Mouse (Mus musculus) midbrain, embryonic 16.5 days (tissue): ENCODE data around the gene Atp9a. TPM values are rescaled to one million over a fixed set of nuclear protein-coding genes. Genes with fewer than 3 reads are reported as not detected.

Experiments
- ATAC-seq: fragments of 200-750 bp; cut with Nextera tagmentation; 2 replicates; pipeline ENCODE4 v1.8.0; 2017; ENCODE audit warnings: moderate TSS enrichment
- H3K27ac ChIP-seq: fragments of 300-500 bp; sonication (generic); 2 replicates; pipeline ENCODE4 v1.5.1; 2014; ENCODE audit warnings: mild to moderate bottlenecking, low read length, mixed read lengths
- H3K27me3 ChIP-seq: fragments of 300-500 bp; sonication (generic); 2 replicates; pipeline ENCODE4 v1.6.1; 2014; ENCODE audit warnings: low read depth, low read length, mixed read lengths; ENCODE audit not compliant: control insufficient read depth, insufficient read depth
- H3K36me3 ChIP-seq: fragments of 300-500 bp; sonication (generic); 2 replicates; pipeline ENCODE4 v1.6.1; 2014; ENCODE audit warnings: mild to moderate bottlenecking, low read length, moderate library complexity, mixed read lengths; ENCODE audit not compliant: control insufficient read depth, insufficient read depth
- H3K4me1 ChIP-seq: fragments of 300-500 bp; sonication (generic); 2 replicates; pipeline ENCODE4 v1.6.1; 2014; ENCODE audit warnings: mild to moderate bottlenecking, low read length, mixed read lengths; ENCODE audit not compliant: control insufficient read depth, insufficient read depth
- H3K4me2 ChIP-seq: fragments of 300-500 bp; sonication (generic); 2 replicates; pipeline ENCODE4 v1.6.1; 2014; ENCODE audit warnings: mild to moderate bottlenecking, low read length, mixed read lengths
- H3K4me3 ChIP-seq: fragments of 300-500 bp; sonication (generic); 2 replicates; pipeline ENCODE4 v1.5.1; 2014; ENCODE audit warnings: low read depth, mild to moderate bottlenecking, low read length, moderate library complexity, mixed read lengths
- H3K9ac ChIP-seq: fragments of 300-500 bp; sonication (generic); 2 replicates; pipeline ENCODE4 v1.6.1; 2014; ENCODE audit warnings: low read depth, low read length, mixed read lengths
- H3K9me3 ChIP-seq: fragments of 300-500 bp; sonication (generic); replicated peaks from 2 replicates; pipeline ENCODE4 v1.6.1; 2014; ENCODE audit warnings: mild to moderate bottlenecking, low read length, mixed read lengths; ENCODE audit not compliant: control insufficient read depth, poor library complexity, severe bottlenecking
- whole genome bisulfite sequencing: fragments of 180-500 bp; shearing (Covaris S2); extraction: QIAGEN DNeasy Blood & Tissue Kit; methylation state at CpG from one replicate; pipeline ENCODE4 v1.1.7; 2014; 5-methylcytosine and 5-hydroxymethylcytosine counted together
- polyA plus RNA-seq: library from polyadenylated mRNA; unstranded; fragments of >200 nt; fragmentation: Nextera tagmentation; extraction: Ambion mirVana; gene quantifications from 2 replicates; pipeline ENCODE4 v1.2.1, GENCODE M21; 2015

Gene Atp9a
- polyA plus RNA-seq, 1 experiment from 2014 or later = 97.1 TPM

- Histone ChIP-seq H3K27me3 (no peaks in the 10 kb centered on the region), H3K4me1 (peaks cover 3% of the 10 kb centered on the region), H3K4me2 (no peak overlapping the region), H3K36me3 (peaks cover 2% of the 10 kb centered on the region; the same call in 1 of the 2 replicates), H3K27ac (no peak overlapping the region), H3K4me3 (no peak overlapping the region), H3K9ac (no peak overlapping the region), H3K9me3 (no peaks in the 10 kb centered on the region)
- ATAC-seq = no peak
- 67% methylated on average over 20 of the region's 20 CpGs for WGBS
Observed at GRCm38 (mm10) chr2:168627829-168628770, 114.1 kb downstream of the Atp9a start.

- H3K27ac ChIP-seq = peak overlapping the region; percentile 73
- peak; percentile 78 for ATAC-seq
- H3K27me3 ChIP-seq = no peaks in the 10 kb centered on the region
- H3K4me1 ChIP-seq = peaks cover 3% of the 10 kb centered on the region
- H3K4me3 ChIP-seq = no peak overlapping the region
- H3K36me3 ChIP-seq = no peaks in the 10 kb centered on the region
- WGBS = 16% methylated on average over 9 of the region's 9 CpGs
- H3K9me3 ChIP-seq = no peaks in the 10 kb centered on the region
- H3K9ac ChIP-seq = no peak overlapping the region; the same call in 1 of the 2 replicates
- no peak overlapping the region for H3K4me2 ChIP-seq
Observed at GRCm38 (mm10) chr2:168626385-168626784, 115.8 kb downstream of the Atp9a start.

- H3K4me1 ChIP-seq = peaks cover 3% of the 10 kb centered on the region
- no peak overlapping the region for H3K9ac ChIP-seq
- peak overlapping the region; percentile 15 for H3K27ac ChIP-seq
- ATAC-seq = no peak
- H3K4me2 ChIP-seq = no peak overlapping the region
- no peaks in the 10 kb centered on the region for H3K9me3 ChIP-seq
- no peak overlapping the region for H3K4me3 ChIP-seq
- H3K36me3 ChIP-seq = no peaks in the 10 kb centered on the region
- no peaks in the 10 kb centered on the region for H3K27me3 ChIP-seq
- 61% methylated on average over 4 of the region's 4 CpGs for WGBS
Observed at GRCm38 (mm10) chr2:168625091-168625490, 117.1 kb downstream of the Atp9a start.

- H3K4me2 ChIP-seq = no peak overlapping the region
- H3K27ac ChIP-seq = no peak overlapping the region
- no peak overlapping the region for H3K4me3 ChIP-seq
- H3K27me3 ChIP-seq = no peaks in the 10 kb centered on the region
- H3K36me3 ChIP-seq = no peaks in the 10 kb centered on the region
- WGBS = 84% methylated on average over 11 of the region's 11 CpGs
- no peaks in the 10 kb centered on the region for H3K9me3 ChIP-seq
- no peak overlapping the region for H3K9ac ChIP-seq
- ATAC-seq = no peak
- H3K4me1 ChIP-seq = no peaks in the 10 kb centered on the region; the same call in 1 of the 2 replicates
Observed at GRCm38 (mm10) chr2:168621111-168621802, 121.0 kb downstream of the Atp9a start.

- no peak overlapping the region for H3K4me2 ChIP-seq
- H3K27me3 ChIP-seq = no peaks in the 10 kb centered on the region
- no peak overlapping the region for H3K9ac ChIP-seq
- H3K4me3 ChIP-seq = no peak overlapping the region
- H3K9me3 ChIP-seq = no peaks in the 10 kb centered on the region
- WGBS = 75% methylated on average over 15 of the region's 15 CpGs
- H3K4me1 ChIP-seq = no peaks in the 10 kb centered on the region
- no peak for ATAC-seq
- no peaks in the 10 kb centered on the region for H3K36me3 ChIP-seq
- H3K27ac ChIP-seq = peak overlapping the region; percentile 6; the same call in 1 of the 2 replicates
Observed at GRCm38 (mm10) chr2:168618205-168618717, 123.9 kb downstream of the Atp9a start.

GRCm38 (mm10) chr2:168615160-168615559 is 127.0 kb downstream of the Atp9a start:
- no peak overlapping the region for H3K9ac ChIP-seq

GRCm38 (mm10) chr2:168614170-168614872 is 127.9 kb downstream of the Atp9a start:
- no peak for ATAC-seq
- H3K4me2 ChIP-seq = no peak overlapping the region
- H3K9ac ChIP-seq = no peak overlapping the region
- no peak overlapping the region for H3K27ac ChIP-seq
- H3K36me3 ChIP-seq = no peaks in the 10 kb centered on the region
- 70% methylated on average over 18 of the region's 18 CpGs for WGBS
- no peaks in the 10 kb centered on the region for H3K9me3 ChIP-seq
- no peaks in the 10 kb centered on the region for H3K27me3 ChIP-seq
- H3K4me1 ChIP-seq = peaks cover 4% of the 10 kb centered on the region; the same call in 1 of the 2 replicates
- no peak overlapping the region for H3K4me3 ChIP-seq

More at GRCm38 (mm10) chr2:168615160-168615559, 127.0 kb downstream of the Atp9a start:
- no peak for ATAC-seq
- no peak overlapping the region for H3K27ac ChIP-seq
- H3K27me3 ChIP-seq = no peaks in the 10 kb centered on the region
- H3K9me3 ChIP-seq = no peaks in the 10 kb centered on the region
- no peaks in the 10 kb centered on the region for H3K4me1 ChIP-seq
- 84% methylated on average over 3 of the region's 3 CpGs for WGBS
- H3K36me3 ChIP-seq = no peaks in the 10 kb centered on the region
- no peak overlapping the region for H3K4me3 ChIP-seq
- H3K4me2 ChIP-seq = no peak overlapping the region

GRCm38 (mm10) chr2:168613092-168613880 is 128.9 kb downstream of the Atp9a start:
- Histone ChIP-seq H3K27me3 (no peaks in the 10 kb centered on the region), H3K4me2 (no peak overlapping the region), H3K4me1 (peaks cover 7% of the 10 kb centered on the region; the same call in 1 of the 2 replicates), H3K9me3 (no peaks in the 10 kb centered on the region), H3K27ac (no peak overlapping the region), H3K36me3 (no peaks in the 10 kb centered on the region), H3K4me3 (no peak overlapping the region), H3K9ac (no peak overlapping the region)
- ATAC-seq = no peak
- WGBS = 34% methylated on average over 13 of the region's 13 CpGs
